Mouse (Mus musculus): ENCODE results near the gene 4930558K02Rik. TPM values are rescaled to one million over a fixed set of nuclear protein-coding genes. Genes with fewer than 3 reads are reported as not detected.

Gene 4930558K02Rik
- polyA plus RNA-seq, 1 experiment, result not detected

- no peak for TF ChIP-seq GATA1 (IDR thresholded peaks at IDR 0.05; ENCODE audit: low read length)
Observed at GRCm38 (mm10) chr1:161902692-161903452, 76.6 kb downstream of the 4930558K02Rik start.

- TF ChIP-seq GATA1 (IDR thresholded peaks at IDR 0.05; ENCODE audit: low read length), result no peak
Observed at GRCm38 (mm10) chr1:161900129-161900528, 79.3 kb downstream of the 4930558K02Rik start.

- no peak for TF ChIP-seq GATA1 (IDR thresholded peaks at IDR 0.05; ENCODE audit: low read length)
Observed at GRCm38 (mm10) chr1:161897235-161897634, 82.2 kb downstream of the 4930558K02Rik start.

- no peak for TF ChIP-seq GATA1 (IDR thresholded peaks at IDR 0.05; ENCODE audit: low read length)
Observed at GRCm38 (mm10) chr1:161896130-161896529, 83.3 kb downstream of the 4930558K02Rik start.

- no peak for TF ChIP-seq GATA1 (IDR thresholded peaks at IDR 0.05; ENCODE audit: low read length)
Observed at GRCm38 (mm10) chr1:161895014-161895413, 84.4 kb downstream of the 4930558K02Rik start.

GRCm38 (mm10) chr1:161894553-161894952 is 84.9 kb downstream of the 4930558K02Rik start:
- TF ChIP-seq GATA1 (IDR thresholded peaks at IDR 0.05; ENCODE audit: low read length), result peak; percentile 79

GRCm38 (mm10) chr1:161894126-161894525 is 85.3 kb downstream of the 4930558K02Rik start:
- no peak for TF ChIP-seq GATA1 (IDR thresholded peaks at IDR 0.05; ENCODE audit: low read length)

Other genes with a start within 250 kb of the 4930558K02Rik start
- not detected in 2 replicates for gene Fasl, start 191.1 kb downstream of the 4930558K02Rik start, polyA plus RNA-seq (2012)
- gene Suco, start 103.0 kb downstream of the 4930558K02Rik start, polyA plus RNA-seq (2012), result 1.5 and 2.1 TPM in 2 replicates
- gene Pigc, start 10.4 kb downstream of the 4930558K02Rik start, polyA plus RNA-seq (2012), result 0.42 and 0.45 TPM in 2 replicates